Mouse (Mus musculus) thymus, adult 2 months (tissue): ENCODE results near the gene Gm28053. TPM values are rescaled to one million over a fixed set of nuclear protein-coding genes. Genes with fewer than 3 reads are reported as not detected.

Source experiments
- DNase-seq: peaks from one replicate; pipeline ENCODE4 v3.0.0; 2021
- H3K27ac ChIP-seq: fragments of 200-500 bp; 2 replicates; pipeline ENCODE4 v1.5.1; 2012; ENCODE audit warnings: low read length, control low read depth; ENCODE audit not compliant: control insufficient read depth, insufficient read depth
- H3K27me3 ChIP-seq: fragments of 200-500 bp; 2 replicates; pipeline ENCODE4 v1.6.1; 2012; ENCODE audit warnings: mild to moderate bottlenecking, low read length, moderate library complexity, mixed read lengths; ENCODE audit not compliant: control insufficient read depth, insufficient read depth
- H3K36me3 ChIP-seq: fragments of 200-500 bp; 2 replicates; pipeline ENCODE4 v1.6.1; 2012; ENCODE audit warnings: mild to moderate bottlenecking, low read length, moderate library complexity; ENCODE audit not compliant: control insufficient read depth, insufficient read depth
- H3K4me1 ChIP-seq: fragments of 200-500 bp; replicated peaks from 2 replicates; pipeline ENCODE4 v1.6.1; 2012; ENCODE audit warnings: low read length; ENCODE audit not compliant: control insufficient read depth, insufficient read depth
- H3K4me3 ChIP-seq: fragments of 200-500 bp; 2 replicates; pipeline ENCODE4 v1.5.1; 2012; ENCODE audit warnings: mild to moderate bottlenecking, low read length, control low read depth, moderate library complexity; ENCODE audit not compliant: control insufficient read depth, insufficient read depth
- CTCF ChIP-seq: fragments of 200-500 bp; IDR thresholded peaks from 2 replicates; pipeline ENCODE4 v1.5.1; 2012; ENCODE audit warnings: mild to moderate bottlenecking, control low read depth, low read length, moderate library complexity, borderline replicate concordance; ENCODE audit not compliant: control insufficient read depth, poor library complexity, insufficient read depth; ENCODE audit errors: extremely low read depth
- POLR2A ChIP-seq: fragments of 200-500 bp; IDR thresholded peaks from 2 replicates; pipeline ENCODE4 v1.6.1; 2012; ENCODE audit warnings: mild to moderate bottlenecking, low read length, control low read depth, moderate library complexity; ENCODE audit not compliant: control insufficient read depth, poor library complexity, insufficient read depth; ENCODE audit errors: extremely low read depth
- WGBS: fragments of 180-500 bp; shearing (Covaris S2); methylation state at CpG from one replicate; pipeline ENCODE4 v1.1.7; 2018; 5-methylcytosine and 5-hydroxymethylcytosine counted together
- polyA plus RNA-seq: library from polyadenylated mRNA; depleted of rRNA; stranded (reverse); fragments of >200 nt; gene quantifications from 2 replicates; pipeline ENCODE4 v1.2.3, GENCODE M21; 2012

Gene Gm28053
- polyA plus RNA-seq, 1 experiment: 0.88 TPM

DNA sequence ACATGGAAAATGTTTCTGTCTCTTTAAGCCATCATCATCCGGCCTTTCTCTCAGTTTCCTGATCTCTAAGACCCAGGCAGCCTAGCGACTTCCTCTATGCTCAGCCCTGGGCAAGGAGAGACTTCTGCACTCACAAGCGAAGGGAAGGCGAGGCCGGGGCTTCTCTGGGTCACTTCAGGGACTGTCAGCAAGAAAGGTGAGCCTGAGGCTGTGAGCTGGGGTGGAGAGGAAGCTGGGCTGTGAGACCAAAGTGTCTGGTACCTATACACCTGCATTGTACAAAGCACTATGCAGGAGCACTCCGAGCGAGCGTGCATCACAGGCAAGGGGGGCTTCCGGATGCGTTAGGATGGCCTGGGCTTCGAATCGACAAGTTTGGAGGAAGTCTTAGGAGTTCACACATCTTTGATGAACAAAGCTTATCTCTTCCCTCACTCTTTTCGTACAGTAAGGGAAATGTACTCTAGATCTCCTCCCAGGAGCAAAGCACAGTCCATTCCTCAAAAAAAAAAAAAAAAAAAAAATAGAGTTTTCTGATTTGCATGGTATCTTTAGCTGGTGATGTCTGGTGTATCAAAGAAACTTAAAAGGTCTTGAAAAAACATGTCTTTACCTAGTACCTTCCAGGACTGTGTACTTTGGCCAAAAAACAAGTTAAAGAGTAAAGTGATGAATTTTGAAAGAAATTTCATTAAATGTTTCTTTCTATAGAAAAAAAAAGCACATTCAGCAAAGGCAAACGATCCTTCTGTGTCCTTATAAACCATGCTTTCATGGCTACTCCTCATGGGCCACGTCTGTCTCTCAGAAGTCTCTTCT, 20.8 kb downstream of the Gm28053 start, which contains the start of gene Gimap1:
Gene Gimap1 (plus strand): TSS at position 94 of the 819 bp plus-strand sequence.
- H3K36me3 ChIP-seq: peaks cover 14% of the 10 kb centered on the region
- DNase-seq: peak; percentile 81
- 2% methylated on average over 15 of the region's 15 CpGs for WGBS
- H3K27me3 ChIP-seq: no peaks in the 10 kb centered on the region
- TF ChIP-seq CTCF (no peak), POLR2A (peak; percentile 93)
- peaks cover 40% of the 10 kb centered on the region for H3K4me1 ChIP-seq
- peak within 1 kb of the TSS; percentile 93 for H3K4me3 ChIP-seq
- H3K27ac ChIP-seq: peak within 1 kb of the TSS; percentile 99

GRCm38 (mm10) chr6:48739780-48740055, 21.3 kb downstream of the Gm28053 start:
- 9% methylated on average over 3 of the region's 3 CpGs for WGBS

DNA sequence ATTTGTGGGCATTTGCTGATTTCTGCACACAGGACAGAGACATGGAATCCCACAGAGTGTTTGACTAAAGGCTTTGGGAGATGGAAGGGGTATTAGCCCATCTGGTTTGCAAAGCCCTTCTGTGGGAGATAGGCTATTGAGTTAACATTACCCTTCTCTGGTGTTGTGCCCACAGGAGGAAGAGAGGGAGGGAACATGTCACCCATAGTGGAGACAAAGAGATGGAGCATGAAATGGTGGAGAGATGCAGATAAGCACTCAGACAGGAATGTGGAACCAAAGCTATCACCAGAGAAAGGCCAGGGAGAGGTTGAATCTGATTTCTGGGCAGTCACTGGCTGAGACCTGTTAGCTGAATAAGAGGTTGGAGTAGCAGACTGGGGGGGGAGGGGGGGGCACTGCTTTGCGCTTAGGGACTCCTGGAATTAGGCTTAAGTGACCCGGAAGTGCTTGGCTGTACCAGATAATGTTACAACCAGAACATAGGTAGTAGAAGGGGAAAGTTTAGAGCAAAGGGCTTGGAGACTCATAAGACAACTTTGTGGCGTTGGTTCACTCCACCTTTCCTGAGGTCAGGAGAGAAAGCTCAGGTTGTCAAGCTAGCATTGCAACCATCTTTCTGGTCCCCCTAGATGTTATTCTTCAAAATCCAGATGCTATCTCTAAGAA, 22.2 kb downstream of the Gm28053 start:
- Histone ChIP-seq H3K27ac (peak overlapping the region; percentile 99), H3K27me3 (no peaks in the 10 kb centered on the region), H3K36me3 (peaks cover 14% of the 10 kb centered on the region), H3K4me3 (peak overlapping the region; percentile 98), H3K4me1 (peaks cover 40% of the 10 kb centered on the region)
- TF ChIP-seq CTCF: no peak
- no peak for TF ChIP-seq POLR2A
- no peak for DNase-seq
- 4% methylated on average over 3 of the region's 3 CpGs for whole genome bisulfite sequencing

More at GRCm38 (mm10) chr6:48739780-48740055, 21.3 kb downstream of the Gm28053 start:
- H3K36me3 ChIP-seq: peaks cover 14% of the 10 kb centered on the region
- peak overlapping the region; percentile 48 for H3K4me3 ChIP-seq
- H3K27me3 ChIP-seq: no peaks in the 10 kb centered on the region
- DNase-seq: no peak
- TF ChIP-seq POLR2A: no peak
- no peak for TF ChIP-seq CTCF
- peaks cover 38% of the 10 kb centered on the region for H3K4me1 ChIP-seq
- peak overlapping the region; percentile 99 for H3K27ac ChIP-seq

GRCm38 (mm10) chr6:48741273-48741672, 22.9 kb downstream of the Gm28053 start:
- Histone ChIP-seq H3K4me3 (peak overlapping the region; percentile 98), H3K4me1 (peaks cover 40% of the 10 kb centered on the region), H3K27me3 (no peaks in the 10 kb centered on the region), H3K27ac (peak overlapping the region; percentile 99), H3K36me3 (peaks cover 14% of the 10 kb centered on the region)
- 4% methylated on average over 3 of the region's 3 CpGs for WGBS
- DNase-seq: peak; percentile 62
- TF ChIP-seq CTCF (no peak), POLR2A (no peak)

- TF ChIP-seq CTCF (no peak), POLR2A (no peak)
- Histone ChIP-seq H3K36me3 (peaks cover 14% of the 10 kb centered on the region), H3K27ac (peak overlapping the region; percentile 99), H3K4me1 (peaks cover 40% of the 10 kb centered on the region), H3K4me3 (peak overlapping the region; percentile 98), H3K27me3 (no peaks in the 10 kb centered on the region)
- DNase-seq: no peak
- WGBS: 47% methylated on average over 9 of the region's 9 CpGs
These were observed 23.4 kb downstream of the Gm28053 start for GRCm38 (mm10) chr6:48741711-48742206.
